Mouse (Mus musculus) CH12.LX (cell line): ENCODE measurements at regions not wholly inside any gene's neighbourhood (a gene's known extent, or its start where the extent isn't known, plus 50 kb on each side); places are given as distances from the start of the nearest gene placed in this dataset.

Experiments used
- IRF4 ChIP-seq: IDR thresholded peaks from 2 replicates; pipeline ENCODE4 v1.6.1; 2014; ENCODE audit warnings: low read depth, mild to moderate bottlenecking, inconsistent platforms, low read length, improper control_type of control experiment
- POLR2A ChIP-seq: IDR thresholded peaks from 2 replicates; pipeline ENCODE4 v1.6.1; 2011; ENCODE audit warnings: low read depth, mild to moderate bottlenecking, improper control_type of control experiment, low read length

GRCm38 (mm10) chrX:42431851-42432635 is 57.4 kb upstream of the Tex13c2 start:
- TF ChIP-seq POLR2A (no peak), IRF4 (no peak)
